Mouse (Mus musculus): Measurements from ENCODE around the gene Dock1. TPM values are rescaled to one million over a fixed set of nuclear protein-coding genes. Genes with fewer than 3 reads are reported as not detected.

Gene Dock1
- polyA plus RNA-seq, 1 experiment: 54.8 TPM

- Histone ChIP-seq H3K36me3 (ENCODE audit: control insufficient read depth, insufficient read depth, low read length, poor library complexity, severe bottlenecking) (no peaks in the 10 kb centered on the region), H3K9ac (ENCODE audit: low read depth, poor library complexity, severe bottlenecking) (no peak overlapping the region), H3K27me3 (ENCODE audit: control insufficient read depth, insufficient read depth, low read length, poor library complexity, severe bottlenecking) (no peaks in the 10 kb centered on the region), H3K4me1 (ENCODE audit: control insufficient read depth, insufficient read depth, low read length) (no peaks in the 10 kb centered on the region), H3K4me3 (ENCODE audit: low read depth, low read length) (no peak overlapping the region), H3K9me3 (replicated peaks; ENCODE audit: control insufficient read depth, insufficient read depth, low read length, poor library complexity, severe bottlenecking) (no peaks in the 10 kb centered on the region), H3K27ac (ENCODE audit: insufficient read depth, low read length) (no peak overlapping the region)
- TF ChIP-seq CTCF (IDR thresholded peaks at IDR 0.05; ENCODE audit: low read depth, low read length) (no peak), EP300 (IDR thresholded peaks at IDR 0.05; ENCODE audit: insufficient read depth, low read depth, low read length) (no peak), POLR2A (IDR thresholded peaks at IDR 0.05; ENCODE audit: insufficient read depth, low read length) (no peak)
These were observed 335.6 kb downstream of the Dock1 start for GRCm38 (mm10) chr7:135005964-135006560.

- Histone ChIP-seq H3K27ac (ENCODE audit: insufficient read depth, low read length) (no peak overlapping the region), H3K4me1 (ENCODE audit: control insufficient read depth, insufficient read depth, low read length) (no peaks in the 10 kb centered on the region)
These were observed 337.6 kb downstream of the Dock1 start for GRCm38 (mm10) chr7:135008021-135008420.

GRCm38 (mm10) chr7:135010997-135011396 lies 340.5 kb downstream of the Dock1 start:
- Histone ChIP-seq H3K9ac (ENCODE audit: low read depth, poor library complexity, severe bottlenecking) (no peak overlapping the region), H3K4me3 (ENCODE audit: low read depth, low read length) (no peak overlapping the region), H3K27ac (ENCODE audit: insufficient read depth, low read length) (no peak overlapping the region), H3K36me3 (ENCODE audit: control insufficient read depth, insufficient read depth, low read length, poor library complexity, severe bottlenecking) (no peaks in the 10 kb centered on the region), H3K27me3 (ENCODE audit: control insufficient read depth, insufficient read depth, low read length, poor library complexity, severe bottlenecking) (no peaks in the 10 kb centered on the region), H3K9me3 (replicated peaks; ENCODE audit: control insufficient read depth, insufficient read depth, low read length, poor library complexity, severe bottlenecking) (no peaks in the 10 kb centered on the region), H3K4me1 (ENCODE audit: control insufficient read depth, insufficient read depth, low read length) (no peaks in the 10 kb centered on the region)
- no peak for TF ChIP-seq CTCF (IDR thresholded peaks at IDR 0.05; ENCODE audit: low read depth, low read length)
- no peak for TF ChIP-seq EP300 (IDR thresholded peaks at IDR 0.05; ENCODE audit: insufficient read depth, low read depth, low read length)
- no peak for TF ChIP-seq POLR2A (IDR thresholded peaks at IDR 0.05; ENCODE audit: insufficient read depth, low read length)

More at GRCm38 (mm10) chr7:135008021-135008420, 337.6 kb downstream of the Dock1 start:
- Histone ChIP-seq H3K4me3 (ENCODE audit: low read depth, low read length) (no peak overlapping the region), H3K36me3 (ENCODE audit: control insufficient read depth, insufficient read depth, low read length, poor library complexity, severe bottlenecking) (no peaks in the 10 kb centered on the region), H3K9me3 (replicated peaks; ENCODE audit: control insufficient read depth, insufficient read depth, low read length, poor library complexity, severe bottlenecking) (no peaks in the 10 kb centered on the region), H3K9ac (ENCODE audit: low read depth, poor library complexity, severe bottlenecking) (no peak overlapping the region), H3K27me3 (ENCODE audit: control insufficient read depth, insufficient read depth, low read length, poor library complexity, severe bottlenecking) (no peaks in the 10 kb centered on the region)
- TF ChIP-seq EP300 (IDR thresholded peaks at IDR 0.05; ENCODE audit: insufficient read depth, low read depth, low read length) (no peak), POLR2A (IDR thresholded peaks at IDR 0.05; ENCODE audit: insufficient read depth, low read length) (no peak), CTCF (IDR thresholded peaks at IDR 0.05; ENCODE audit: low read depth, low read length) (no peak)

GRCm38 (mm10) chr7:135017531-135017930 lies 347.1 kb downstream of the Dock1 start:
- Histone ChIP-seq H3K9me3 (replicated peaks; ENCODE audit: control insufficient read depth, insufficient read depth, low read length, poor library complexity, severe bottlenecking) (no peaks in the 10 kb centered on the region), H3K27ac (ENCODE audit: insufficient read depth, low read length) (no peak overlapping the region), H3K27me3 (ENCODE audit: control insufficient read depth, insufficient read depth, low read length, poor library complexity, severe bottlenecking) (no peaks in the 10 kb centered on the region), H3K36me3 (ENCODE audit: control insufficient read depth, insufficient read depth, low read length, poor library complexity, severe bottlenecking) (no peaks in the 10 kb centered on the region), H3K4me3 (ENCODE audit: low read depth, low read length) (no peak overlapping the region), H3K4me1 (ENCODE audit: control insufficient read depth, insufficient read depth, low read length) (no peaks in the 10 kb centered on the region), H3K9ac (ENCODE audit: low read depth, poor library complexity, severe bottlenecking) (no peak overlapping the region)
- TF ChIP-seq EP300 (IDR thresholded peaks at IDR 0.05; ENCODE audit: insufficient read depth, low read depth, low read length) (no peak), CTCF (IDR thresholded peaks at IDR 0.05; ENCODE audit: low read depth, low read length) (no peak), POLR2A (IDR thresholded peaks at IDR 0.05; ENCODE audit: insufficient read depth, low read length) (no peak)

- H3K27ac ChIP-seq (ENCODE audit: insufficient read depth, low read length): no peak overlapping the region
- no peak overlapping the region for H3K9ac ChIP-seq (ENCODE audit: low read depth, poor library complexity, severe bottlenecking)
- no peaks in the 10 kb centered on the region for H3K27me3 ChIP-seq (ENCODE audit: control insufficient read depth, insufficient read depth, low read length, poor library complexity, severe bottlenecking)
- no peak for TF ChIP-seq CTCF (IDR thresholded peaks at IDR 0.05; ENCODE audit: low read depth, low read length)
- no peak for TF ChIP-seq POLR2A (IDR thresholded peaks at IDR 0.05; ENCODE audit: insufficient read depth, low read length)
- TF ChIP-seq EP300 (IDR thresholded peaks at IDR 0.05; ENCODE audit: insufficient read depth, low read depth, low read length): no peak
- H3K4me3 ChIP-seq (ENCODE audit: low read depth, low read length): no peak overlapping the region
- H3K36me3 ChIP-seq (ENCODE audit: control insufficient read depth, insufficient read depth, low read length, poor library complexity, severe bottlenecking): no peaks in the 10 kb centered on the region
- no peaks in the 10 kb centered on the region for H3K4me1 ChIP-seq (ENCODE audit: control insufficient read depth, insufficient read depth, low read length)
- no peaks in the 10 kb centered on the region for H3K9me3 ChIP-seq (replicated peaks; ENCODE audit: control insufficient read depth, insufficient read depth, low read length, poor library complexity, severe bottlenecking)
These were observed 350.3 kb downstream of the Dock1 start for GRCm38 (mm10) chr7:135020762-135021161.

- Histone ChIP-seq H3K4me1 (ENCODE audit: control insufficient read depth, insufficient read depth, low read length) (no peaks in the 10 kb centered on the region), H3K4me3 (ENCODE audit: low read depth, low read length) (no peak overlapping the region), H3K9ac (ENCODE audit: low read depth, poor library complexity, severe bottlenecking) (no peak overlapping the region), H3K9me3 (replicated peaks; ENCODE audit: control insufficient read depth, insufficient read depth, low read length, poor library complexity, severe bottlenecking) (no peaks in the 10 kb centered on the region), H3K36me3 (ENCODE audit: control insufficient read depth, insufficient read depth, low read length, poor library complexity, severe bottlenecking) (no peaks in the 10 kb centered on the region), H3K27ac (ENCODE audit: insufficient read depth, low read length) (no peak overlapping the region), H3K27me3 (ENCODE audit: control insufficient read depth, insufficient read depth, low read length, poor library complexity, severe bottlenecking) (no peaks in the 10 kb centered on the region)
- TF ChIP-seq CTCF (IDR thresholded peaks at IDR 0.05; ENCODE audit: low read depth, low read length): no peak
- no peak for TF ChIP-seq EP300 (IDR thresholded peaks at IDR 0.05; ENCODE audit: insufficient read depth, low read depth, low read length)
- TF ChIP-seq POLR2A (IDR thresholded peaks at IDR 0.05; ENCODE audit: insufficient read depth, low read length): no peak
These were observed 351.2 kb downstream of the Dock1 start for GRCm38 (mm10) chr7:135021544-135022100.
